Mouse (Mus musculus): ENCODE results near the gene Prkg1.

Gene Prkg1

GRCm38 (mm10) chr19:31621716-31622115, 143.1 kb downstream of the Prkg1 start:
- DNase-seq (ENCODE audit: low read depth): no peak

GRCm38 (mm10) chr19:31616830-31617229, 148.0 kb downstream of the Prkg1 start:
- no peak for DNase-seq (ENCODE audit: low read depth)

- DNase-seq (ENCODE audit: low read depth): no peak
Measured at GRCm38 (mm10) chr19:31616159-31616558, 148.7 kb downstream of the Prkg1 start.

- no peak for DNase-seq (ENCODE audit: low read depth)
Measured at GRCm38 (mm10) chr19:31613146-31613545, 151.7 kb downstream of the Prkg1 start.

- no peak for DNase-seq (ENCODE audit: low read depth)
Measured at GRCm38 (mm10) chr19:31602578-31602977, 162.3 kb downstream of the Prkg1 start.

GRCm38 (mm10) chr19:31594011-31594410, 170.8 kb downstream of the Prkg1 start:
- DNase-seq (ENCODE audit: low read depth): no peak

GRCm38 (mm10) chr19:31590701-31591100, 174.1 kb downstream of the Prkg1 start:
- DNase-seq (ENCODE audit: low read depth): no peak

GRCm38 (mm10) chr19:31577092-31577491, 187.7 kb downstream of the Prkg1 start:
- no peak for DNase-seq (ENCODE audit: low read depth)

GRCm38 (mm10) chr19:31564329-31564728, 200.5 kb downstream of the Prkg1 start:
- DNase-seq (ENCODE audit: low read depth): no peak

- no peak for DNase-seq (ENCODE audit: low read depth)
Measured at GRCm38 (mm10) chr19:31546063-31546462, 218.8 kb downstream of the Prkg1 start.

- DNase-seq (ENCODE audit: low read depth): no peak
Measured at GRCm38 (mm10) chr19:31531249-31531740, 233.5 kb downstream of the Prkg1 start.

GRCm38 (mm10) chr19:31530616-31531015, 234.2 kb downstream of the Prkg1 start:
- no peak for DNase-seq (ENCODE audit: low read depth)

GRCm38 (mm10) chr19:31529890-31530289, 234.9 kb downstream of the Prkg1 start:
- DNase-seq (ENCODE audit: low read depth): no peak

- no peak for DNase-seq (ENCODE audit: low read depth)
Measured at GRCm38 (mm10) chr19:31514490-31514889, 250.3 kb downstream of the Prkg1 start.

- no peak for DNase-seq (ENCODE audit: low read depth)
Measured at GRCm38 (mm10) chr19:31507831-31508230, 257.0 kb downstream of the Prkg1 start.

- no peak for DNase-seq (ENCODE audit: low read depth)
Measured at GRCm38 (mm10) chr19:31506296-31506695, 258.5 kb downstream of the Prkg1 start.

GRCm38 (mm10) chr19:31505041-31505440, 259.8 kb downstream of the Prkg1 start:
- no peak for DNase-seq (ENCODE audit: low read depth)

GRCm38 (mm10) chr19:31497386-31497785, 267.4 kb downstream of the Prkg1 start:
- DNase-seq (ENCODE audit: low read depth): no peak

- no peak for DNase-seq (ENCODE audit: low read depth)
Measured at GRCm38 (mm10) chr19:31489606-31490005, 275.2 kb downstream of the Prkg1 start.

GRCm38 (mm10) chr19:31471766-31472165, 293.1 kb downstream of the Prkg1 start:
- no peak for DNase-seq (ENCODE audit: low read depth)

GRCm38 (mm10) chr19:31460188-31460587, 304.6 kb downstream of the Prkg1 start:
- DNase-seq (ENCODE audit: low read depth): no peak

- no peak for DNase-seq (ENCODE audit: low read depth)
Measured at GRCm38 (mm10) chr19:31444101-31444500, 320.7 kb downstream of the Prkg1 start.

- DNase-seq (ENCODE audit: low read depth): no peak
Measured at GRCm38 (mm10) chr19:31442311-31442710, 322.5 kb downstream of the Prkg1 start.

- DNase-seq (ENCODE audit: low read depth): no peak
Measured at GRCm38 (mm10) chr19:31433446-31433845, 331.4 kb downstream of the Prkg1 start.

- DNase-seq (ENCODE audit: low read depth): no peak
Measured at GRCm38 (mm10) chr19:31431411-31431810, 333.4 kb downstream of the Prkg1 start.

All from c-Kit-positive CD71-positive TER-119-negative erythroid progenitor cells, embryonic 14.5 days (primary cell).